Mouse (Mus musculus): Measurements from ENCODE around the gene Acbd4. TPM values are rescaled to one million over a fixed set of nuclear protein-coding genes. Genes with fewer than 3 reads are reported as not detected.

The Acbd4 gene
- total RNA-seq, 1 experiment: 14.0 TPM

- Histone ChIP-seq H3K9ac (ENCODE audit: insufficient read depth, low read depth, low read length, poor library complexity, severe bottlenecking) (no peak overlapping the region), H3K4me3 (ENCODE audit: insufficient read depth in 1 of 2, low read depth in 1 of 2, low read length in 2 of 2, poor library complexity in 1 of 2, severe bottlenecking in 1 of 2) (no peak overlapping the region), H3K36me3 (ENCODE audit: control insufficient read depth, insufficient read depth, low read length, poor library complexity, severe bottlenecking) (peaks cover 42% of the 10 kb centered on the region), H3K4me1 (ENCODE audit: control insufficient read depth in 2 of 2, insufficient read depth in 2 of 2, low read length in 2 of 2, poor library complexity in 1 of 2) (peaks cover 3 to 17% of the 10 kb centered on the region in 2 experiments; a peak in 2 of 4 replicates), H3K27ac (ENCODE audit: insufficient read depth, low read depth, low read length, poor library complexity, severe bottlenecking) (no peak overlapping the region), H3K9me3 (ENCODE audit: control insufficient read depth, insufficient read depth, low read depth, low read length) (no peaks in the 10 kb centered on the region)
- DNase-seq (ENCODE audit: low read depth, low spot score): no peak
- in situ Hi-C loops (cut with MboI; ENCODE audit: low sequenced_read_pairs in 2 of 2, unreplicated experiment in 2 of 2): no loop called here
- TF ChIP-seq ZNF384 (IDR thresholded peaks at IDR 0.05; ENCODE audit: low read depth, low read length): no peak
- no peak for TF ChIP-seq CHD2 (IDR thresholded peaks at IDR 0.05; ENCODE audit: low read depth, low read length)
- TF ChIP-seq ZC3H11A (IDR thresholded peaks at IDR 0.05; ENCODE audit: borderline replicate concordance, low read depth, low read length): no peak
- TF ChIP-seq HCFC1 (IDR thresholded peaks at IDR 0.05; ENCODE audit: borderline replicate concordance, insufficient read depth, low read length): no peak
- no peak for TF ChIP-seq MAFK (IDR thresholded peaks at IDR 0.05; ENCODE audit: insufficient read depth, low read depth, low read length)
Measured at GRCm38 (mm10) chr11:103070322-103070880, 31.1 kb upstream of the Acbd4 start.

GRCm38 (mm10) chr11:103073671-103074070 is 27.8 kb upstream of the Acbd4 start:
- no peaks in the 10 kb centered on the region for H3K9me3 ChIP-seq (ENCODE audit: control insufficient read depth, insufficient read depth, low read depth, low read length)
- peaks cover 0 to 11% of the 10 kb centered on the region in 2 experiments; a peak in 1 of 4 replicates for H3K4me1 ChIP-seq (ENCODE audit: control insufficient read depth in 2 of 2, insufficient read depth in 2 of 2, low read length in 2 of 2, poor library complexity in 1 of 2)
- H3K36me3 ChIP-seq (ENCODE audit: control insufficient read depth, insufficient read depth, low read length, poor library complexity, severe bottlenecking): peaks cover 23% of the 10 kb centered on the region; the same call in 1 of the 2 replicates
- no peak overlapping the region for H3K27ac ChIP-seq (ENCODE audit: insufficient read depth, low read depth, low read length, poor library complexity, severe bottlenecking)
- no peak overlapping the region for H3K9ac ChIP-seq (ENCODE audit: insufficient read depth, low read depth, low read length, poor library complexity, severe bottlenecking)
- in situ Hi-C loops (cut with MboI; ENCODE audit: low sequenced_read_pairs in 2 of 2, unreplicated experiment in 2 of 2): no loop called here
- H3K4me3 ChIP-seq (ENCODE audit: insufficient read depth in 1 of 2, low read depth in 1 of 2, low read length in 2 of 2, poor library complexity in 1 of 2, severe bottlenecking in 1 of 2): no peak overlapping the region
- no peak for TF ChIP-seq ZNF384 (IDR thresholded peaks at IDR 0.05; ENCODE audit: low read depth, low read length)
- no peak for TF ChIP-seq HCFC1 (IDR thresholded peaks at IDR 0.05; ENCODE audit: borderline replicate concordance, insufficient read depth, low read length)
- DNase-seq (ENCODE audit: low read depth, low spot score): no peak

GRCm38 (mm10) chr11:103074121-103074650 is 27.3 kb upstream of the Acbd4 start:
- Histone ChIP-seq H3K27ac (ENCODE audit: insufficient read depth, low read depth, low read length, poor library complexity, severe bottlenecking) (no peak overlapping the region), H3K36me3 (ENCODE audit: control insufficient read depth, insufficient read depth, low read length, poor library complexity, severe bottlenecking) (peaks cover 17% of the 10 kb centered on the region; the same call in 1 of the 2 replicates), H3K9ac (ENCODE audit: insufficient read depth, low read depth, low read length, poor library complexity, severe bottlenecking) (no peak overlapping the region), H3K4me1 (ENCODE audit: control insufficient read depth in 2 of 2, insufficient read depth in 2 of 2, low read length in 2 of 2, poor library complexity in 1 of 2) (peaks cover 0 to 11% of the 10 kb centered on the region in 2 experiments; a peak in 1 of 4 replicates), H3K4me3 (ENCODE audit: insufficient read depth in 1 of 2, low read depth in 1 of 2, low read length in 2 of 2, poor library complexity in 1 of 2, severe bottlenecking in 1 of 2) (no peak overlapping the region), H3K9me3 (ENCODE audit: control insufficient read depth, insufficient read depth, low read depth, low read length) (no peaks in the 10 kb centered on the region)
- DNase-seq (ENCODE audit: low read depth, low spot score): no peak
- in situ Hi-C loops (cut with MboI; ENCODE audit: low sequenced_read_pairs in 2 of 2, unreplicated experiment in 2 of 2): no loop called here
- TF ChIP-seq CHD2 (IDR thresholded peaks at IDR 0.05; ENCODE audit: low read depth, low read length) (no peak), ZC3H11A (IDR thresholded peaks at IDR 0.05; ENCODE audit: borderline replicate concordance, low read depth, low read length) (no peak), HCFC1 (IDR thresholded peaks at IDR 0.05; ENCODE audit: borderline replicate concordance, insufficient read depth, low read length) (no peak), MAFK (IDR thresholded peaks at IDR 0.05; ENCODE audit: insufficient read depth, low read depth, low read length) (no peak), ZNF384 (IDR thresholded peaks at IDR 0.05; ENCODE audit: low read depth, low read length) (no peak)

DNA sequence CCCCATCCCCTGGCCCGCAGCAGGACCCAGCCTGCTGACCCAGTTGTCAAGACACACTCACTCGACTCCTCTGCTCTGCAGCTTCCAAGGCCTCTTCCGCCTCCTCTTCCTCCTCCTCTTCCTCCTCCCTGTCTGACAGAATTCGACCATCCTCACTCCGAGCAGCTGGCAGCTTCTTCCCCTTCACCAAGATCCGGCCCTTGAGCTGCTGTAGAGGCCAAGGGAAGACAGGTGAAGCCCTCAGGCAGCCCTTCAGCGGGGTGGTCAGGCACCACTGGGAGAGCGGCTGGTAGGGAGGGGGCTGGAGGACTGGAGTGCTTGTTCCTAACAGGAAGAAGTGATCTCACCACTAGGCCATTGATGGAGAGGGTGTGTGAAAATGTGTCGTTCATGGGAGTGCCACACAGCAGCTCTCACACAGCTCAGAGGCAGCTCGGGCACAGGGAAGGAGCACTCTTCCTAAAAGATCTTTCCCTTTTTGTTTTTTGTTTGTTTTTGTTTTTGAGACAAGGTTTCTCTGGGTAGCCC is 26.6 kb upstream of the Acbd4 start:
- peaks cover 0 to 12% of the 10 kb centered on the region in 2 experiments; a peak in 1 of 4 replicates for H3K4me1 ChIP-seq (ENCODE audit: control insufficient read depth in 2 of 2, insufficient read depth in 2 of 2, low read length in 2 of 2, poor library complexity in 1 of 2)
- in situ Hi-C loops (cut with MboI; ENCODE audit: low sequenced_read_pairs in 2 of 2, unreplicated experiment in 2 of 2): no loop called here
- H3K4me3 ChIP-seq (ENCODE audit: insufficient read depth in 1 of 2, low read depth in 1 of 2, low read length in 2 of 2, poor library complexity in 1 of 2, severe bottlenecking in 1 of 2): no peak overlapping the region
- peaks cover 17% of the 10 kb centered on the region; the same call in 1 of the 2 replicates for H3K36me3 ChIP-seq (ENCODE audit: control insufficient read depth, insufficient read depth, low read length, poor library complexity, severe bottlenecking)
- no peak for TF ChIP-seq ZNF384 (IDR thresholded peaks at IDR 0.05; ENCODE audit: low read depth, low read length)
- TF ChIP-seq HCFC1 (IDR thresholded peaks at IDR 0.05; ENCODE audit: borderline replicate concordance, insufficient read depth, low read length): no peak
- no peak for TF ChIP-seq MAFK (IDR thresholded peaks at IDR 0.05; ENCODE audit: insufficient read depth, low read depth, low read length)
- no peaks in the 10 kb centered on the region for H3K9me3 ChIP-seq (ENCODE audit: control insufficient read depth, insufficient read depth, low read depth, low read length)
- no peak overlapping the region for H3K27ac ChIP-seq (ENCODE audit: insufficient read depth, low read depth, low read length, poor library complexity, severe bottlenecking)
- DNase-seq (ENCODE audit: low read depth, low spot score): no peak
- H3K9ac ChIP-seq (ENCODE audit: insufficient read depth, low read depth, low read length, poor library complexity, severe bottlenecking): 0 out of 2 replicates have a peak overlapping the region, but pooled peaks have one; percentile 30
